Mouse (Mus musculus) intestine, postnatal 0 days (tissue): ENCODE data around the gene Gabrr2. TPM values are rescaled to one million over a fixed set of nuclear protein-coding genes. Genes with fewer than 3 reads are reported as not detected.
"Not testable (repeated sequence)": the region's sequence is repeated elsewhere in the genome, so short reads cannot be mapped to it uniquely, and the experiment has no call there.

Experiments used
- ATAC-seq: fragments of 200-750 bp; cut with Nextera tagmentation; 2 replicates; pipeline ENCODE4 v1.8.0; 2017; ENCODE audit warnings: mild to moderate bottlenecking, moderate TSS enrichment, moderate library complexity
- H3K27ac ChIP-seq: fragments of 300-500 bp; sonication (generic); 2 replicates; pipeline ENCODE4 v1.5.1; 2014; ENCODE audit warnings: mild to moderate bottlenecking, low read depth, low read length, moderate library complexity
- H3K27me3 ChIP-seq: fragments of 300-500 bp; sonication (generic); replicated peaks from 2 replicates; pipeline ENCODE4 v1.6.1; 2014; ENCODE audit warnings: low read length, mixed read lengths; ENCODE audit not compliant: control insufficient read depth, insufficient read depth
- H3K36me3 ChIP-seq: fragments of 300-500 bp; sonication (generic); 2 replicates; pipeline ENCODE4 v1.6.1; 2014; ENCODE audit warnings: mild to moderate bottlenecking, moderate library complexity; ENCODE audit not compliant: control insufficient read depth, insufficient read depth
- H3K4me1 ChIP-seq: fragments of 300-500 bp; sonication (generic); replicated peaks from 2 replicates; pipeline ENCODE4 v1.6.1; 2014; ENCODE audit warnings: antibody characterized with exemption, low read length, mixed read lengths; ENCODE audit not compliant: control insufficient read depth, insufficient read depth
- H3K4me2 ChIP-seq: fragments of 300-500 bp; sonication (generic); replicated peaks from 2 replicates; pipeline ENCODE4 v1.6.1; 2014; ENCODE audit warnings: low read depth, mild to moderate bottlenecking, moderate library complexity
- H3K4me3 ChIP-seq: fragments of 300-500 bp; sonication (generic); 2 replicates; pipeline ENCODE4 v1.5.1; 2014; ENCODE audit warnings: low read depth, low read length
- H3K9ac ChIP-seq: fragments of 300-500 bp; sonication (generic); 2 replicates; pipeline ENCODE4 v1.6.1; 2014; ENCODE audit warnings: mild to moderate bottlenecking, low read depth, low read length
- H3K9me3 ChIP-seq: fragments of 300-500 bp; sonication (generic); 2 replicates; pipeline ENCODE4 v1.6.1; 2016; ENCODE audit warnings: mixed run types; ENCODE audit not compliant: control insufficient read depth
- CTCF ChIP-seq: sonication (generic); IDR thresholded peaks from 2 replicates; pipeline ENCODE4 v1.5.1; 2016; ENCODE audit warnings: low read depth, mild to moderate bottlenecking, control low read depth, antibody characterized with exemption, moderate library complexity
- WGBS: fragments of 180-500 bp; shearing (Covaris S2); extraction: QIAGEN DNeasy Blood & Tissue Kit; methylation state at CpG from one replicate; pipeline ENCODE4 v1.1.7; 2014; 5-methylcytosine and 5-hydroxymethylcytosine counted together
- polyA plus RNA-seq: library from polyadenylated mRNA; unstranded; fragments of >200 nt; fragmentation: Nextera tagmentation; extraction: Ambion mirVana; gene quantifications from 2 replicates; pipeline ENCODE4 v1.2.1, GENCODE M21; 2015

Gene Gabrr2
- polyA plus RNA-seq, 1 experiment from 2014 or later: 0.07 TPM

DNA sequence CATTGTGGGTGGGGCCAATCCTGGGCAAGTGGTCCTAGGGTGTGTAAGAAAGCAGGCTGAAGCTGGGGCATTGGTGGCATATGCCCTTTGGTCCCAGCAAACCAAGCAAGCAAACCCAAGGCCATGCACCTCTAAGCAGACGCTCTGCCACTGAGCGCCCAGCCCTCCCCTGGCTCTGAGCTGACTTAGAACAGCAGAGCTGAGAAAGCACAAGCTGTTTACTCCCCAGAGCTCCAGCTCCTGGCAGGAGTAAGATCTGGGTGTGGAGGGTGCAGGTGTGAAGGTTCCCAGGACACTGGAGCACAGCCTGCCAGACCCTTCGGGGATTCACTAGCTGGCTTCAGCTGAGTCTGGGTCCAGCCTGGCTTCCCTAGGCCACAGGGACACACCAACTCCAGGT is 15.7 kb downstream of the Gabrr2 start:
- Histone ChIP-seq H3K27ac (no peak overlapping the region), H3K4me1 (no peaks in the 10 kb centered on the region), H3K9ac (no peak overlapping the region), H3K27me3 (no peaks in the 10 kb centered on the region), H3K36me3 (no peaks in the 10 kb centered on the region), H3K4me3 (no peak overlapping the region), H3K9me3 (no peaks in the 10 kb centered on the region), H3K4me2 (no peak overlapping the region)
- no peak for ATAC-seq
- TF ChIP-seq CTCF: no peak
- WGBS: 79% methylated on average over 3 of the region's 3 CpGs

DNA sequence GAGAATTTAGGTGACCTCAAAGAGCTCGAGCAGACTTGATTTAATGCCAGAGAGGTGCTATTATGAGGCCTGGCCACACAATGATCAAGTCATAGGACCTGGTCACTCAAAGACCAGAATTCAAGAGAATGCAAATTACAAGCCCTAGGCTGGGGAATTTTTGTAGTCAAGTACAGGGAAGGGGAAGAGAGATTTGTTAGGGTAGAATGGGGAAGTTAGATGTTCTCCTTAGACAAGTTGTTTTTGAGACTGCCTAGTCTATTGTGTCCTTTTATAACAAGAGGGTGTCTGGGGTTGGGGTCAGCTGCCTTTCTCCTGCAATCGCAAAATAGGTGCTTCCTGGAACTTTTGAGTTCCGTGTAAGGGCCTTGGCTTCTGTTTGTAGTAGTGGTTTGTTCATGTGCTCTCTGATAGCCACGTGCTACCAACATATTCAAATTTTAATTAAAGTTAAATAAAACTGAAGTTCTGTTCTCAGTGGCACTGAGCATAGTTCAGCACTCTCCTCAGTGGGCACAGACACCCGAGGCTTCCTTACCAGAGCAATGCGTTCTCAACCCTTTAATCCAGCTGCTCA is 36.4 kb downstream of the Gabrr2 start:
- no peak for TF ChIP-seq CTCF
- Histone ChIP-seq H3K9ac (no peak overlapping the region), H3K9me3 (no peaks in the 10 kb centered on the region), H3K4me2 (no peak overlapping the region), H3K4me3 (no peak overlapping the region), H3K27me3 (no peaks in the 10 kb centered on the region), H3K27ac (no peak overlapping the region), H3K36me3 (no peaks in the 10 kb centered on the region), H3K4me1 (no peaks in the 10 kb centered on the region)
- no peak for ATAC-seq
- 77% methylated on average over 6 of the region's 6 CpGs for WGBS

- ATAC-seq: no peak
- no peak for TF ChIP-seq CTCF
- Histone ChIP-seq H3K9ac (no peak overlapping the region), H3K4me1 (no peaks in the 10 kb centered on the region), H3K4me3 (no peak overlapping the region), H3K9me3 (no peaks in the 10 kb centered on the region), H3K4me2 (no peak overlapping the region), H3K27me3 (no peaks in the 10 kb centered on the region), H3K36me3 (no peaks in the 10 kb centered on the region), H3K27ac (no peak overlapping the region)
- 42% methylated on average over 14 of the region's 14 CpGs for WGBS
Measured at GRCm38 (mm10) chr4:33109720-33110458, 47.1 kb downstream of the Gabrr2 start.

- WGBS: 80% methylated on average over 7 of the region's 7 CpGs
- H3K36me3 ChIP-seq: no peaks in the 10 kb centered on the region
- no peak for TF ChIP-seq CTCF
- no peaks in the 10 kb centered on the region for H3K4me1 ChIP-seq
- ATAC-seq: no peak
- H3K9me3 ChIP-seq: no peaks in the 10 kb centered on the region
- H3K9ac ChIP-seq: no peak overlapping the region
- no peak overlapping the region for H3K4me2 ChIP-seq
- no peaks in the 10 kb centered on the region for H3K27me3 ChIP-seq
- H3K27ac ChIP-seq: no peak overlapping the region
- H3K4me3 ChIP-seq: no peak overlapping the region
Measured at GRCm38 (mm10) chr4:33110845-33111244, 48.0 kb downstream of the Gabrr2 start.

DNA sequence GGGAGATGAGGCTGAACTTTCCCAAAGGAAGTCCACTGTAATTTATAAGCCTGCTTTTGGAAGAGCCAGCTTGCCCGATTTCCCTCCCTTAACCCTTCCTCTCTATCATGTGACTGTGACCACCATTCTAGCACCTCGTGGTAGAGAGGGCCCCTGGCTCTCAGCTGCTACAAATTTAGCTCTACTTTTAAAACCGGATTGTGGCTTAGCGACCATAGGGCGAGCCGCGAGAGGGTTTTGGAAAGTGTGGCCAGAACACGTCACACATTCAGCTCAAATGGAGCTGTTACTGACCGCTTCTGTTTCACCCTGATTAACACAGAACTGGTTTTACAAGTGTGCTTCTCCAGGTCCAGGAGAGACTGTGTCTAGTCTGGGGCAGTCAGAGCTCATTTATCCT is 48.6 kb downstream of the Gabrr2 start:
- Histone ChIP-seq H3K9me3 (no peaks in the 10 kb centered on the region), H3K27ac (no peak overlapping the region), H3K4me2 (no peak overlapping the region), H3K4me1 (no peaks in the 10 kb centered on the region), H3K27me3 (no peaks in the 10 kb centered on the region), H3K4me3 (no peak overlapping the region), H3K9ac (no peak overlapping the region), H3K36me3 (no peaks in the 10 kb centered on the region)
- TF ChIP-seq CTCF: no peak
- WGBS: 85% methylated on average over 9 of the region's 9 CpGs
- no peak for ATAC-seq

GRCm38 (mm10) chr4:33112866-33113265 is 50.1 kb downstream of the Gabrr2 start:
- not testable (repeated sequence) for H3K9me3 ChIP-seq, H3K4me1 ChIP-seq, ATAC-seq, H3K27ac ChIP-seq, H3K36me3 ChIP-seq, H3K9ac ChIP-seq, H3K4me3 ChIP-seq, H3K27me3 ChIP-seq, H3K4me2 ChIP-seq
- WGBS: 94% methylated on average over 8 of the region's 14 CpGs
